Mouse (Mus musculus) G1E (cell line): ENCODE measurements around the gene Art3.

Experiments
- CTCF ChIP-seq: IDR thresholded peaks from 2 replicates; pipeline ENCODE4 v1.5.1; 2012; ENCODE audit warnings: low read depth, low read length, inconsistent platforms, mixed read lengths
- GATA1 ChIP-seq: IDR thresholded peaks from 2 replicates; pipeline ENCODE4 v1.6.1; 2012; ENCODE audit warnings: borderline replicate concordance, low read length, inconsistent platforms, mixed read lengths
- GATA2 ChIP-seq: IDR thresholded peaks from 2 replicates; pipeline ENCODE4 v1.6.1; 2012; ENCODE audit warnings: low read depth, low read length, inconsistent platforms, borderline replicate concordance
- POLR2AphosphoS5 ChIP-seq: IDR thresholded peaks from 2 replicates; pipeline ENCODE4 v1.6.1; 2012; ENCODE audit warnings: low read depth, low read length, inconsistent platforms; ENCODE audit not compliant: insufficient replicate concordance
- TAL1 ChIP-seq: conservative IDR thresholded peaks from 2 replicates; pipeline ENCODE4 v1.6.1; 2012; ENCODE audit warnings: low read depth, low read length, inconsistent platforms, mixed read lengths

DNA sequence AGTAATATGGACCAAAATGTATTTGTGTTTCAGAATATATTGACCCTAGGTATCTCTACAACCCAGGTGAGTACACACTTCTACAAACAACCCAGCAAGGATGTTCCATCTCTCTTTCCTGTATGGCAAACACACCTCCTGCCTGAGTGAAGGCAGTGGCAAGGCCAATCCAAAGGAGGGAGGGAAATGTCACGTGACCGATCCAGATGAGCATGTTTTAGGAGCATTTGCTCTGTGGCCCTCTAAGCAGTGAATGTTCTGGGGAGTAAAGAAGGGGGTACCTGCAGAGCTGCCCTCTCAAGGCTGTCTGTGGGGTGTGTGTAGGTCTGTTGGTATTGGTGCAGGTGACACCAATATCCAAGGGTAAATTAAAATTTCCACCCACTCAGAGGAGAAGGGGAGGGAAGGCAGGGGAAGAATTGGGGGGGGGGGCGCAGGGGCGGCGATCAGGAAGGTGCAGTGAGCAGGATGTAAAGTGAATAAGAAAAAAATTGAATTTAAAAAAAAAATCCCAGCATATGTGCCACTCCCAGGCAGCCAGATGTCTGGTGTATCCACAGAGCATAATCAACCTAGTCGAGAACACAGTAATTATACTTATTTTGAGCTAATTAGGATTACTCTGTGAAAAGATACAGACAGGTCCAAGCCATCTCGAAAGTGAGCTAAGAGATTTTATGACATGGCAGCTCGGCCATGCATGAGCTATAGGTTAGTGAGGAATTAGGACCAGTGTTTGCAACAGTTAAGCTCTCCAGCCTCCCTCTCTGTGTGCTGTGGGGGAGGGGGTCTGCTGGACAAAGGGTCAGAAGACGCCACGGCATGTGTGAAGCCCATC is 72.2 kb downstream of the Art3 start:
- TF ChIP-seq CTCF = no peak
- no peak for TF ChIP-seq POLR2AphosphoS5
- no peak for TF ChIP-seq GATA1
- TF ChIP-seq TAL1 = no peak
- TF ChIP-seq GATA2 = no peak
